Mouse (Mus musculus): ENCODE data around the gene Vps29.

DNA sequence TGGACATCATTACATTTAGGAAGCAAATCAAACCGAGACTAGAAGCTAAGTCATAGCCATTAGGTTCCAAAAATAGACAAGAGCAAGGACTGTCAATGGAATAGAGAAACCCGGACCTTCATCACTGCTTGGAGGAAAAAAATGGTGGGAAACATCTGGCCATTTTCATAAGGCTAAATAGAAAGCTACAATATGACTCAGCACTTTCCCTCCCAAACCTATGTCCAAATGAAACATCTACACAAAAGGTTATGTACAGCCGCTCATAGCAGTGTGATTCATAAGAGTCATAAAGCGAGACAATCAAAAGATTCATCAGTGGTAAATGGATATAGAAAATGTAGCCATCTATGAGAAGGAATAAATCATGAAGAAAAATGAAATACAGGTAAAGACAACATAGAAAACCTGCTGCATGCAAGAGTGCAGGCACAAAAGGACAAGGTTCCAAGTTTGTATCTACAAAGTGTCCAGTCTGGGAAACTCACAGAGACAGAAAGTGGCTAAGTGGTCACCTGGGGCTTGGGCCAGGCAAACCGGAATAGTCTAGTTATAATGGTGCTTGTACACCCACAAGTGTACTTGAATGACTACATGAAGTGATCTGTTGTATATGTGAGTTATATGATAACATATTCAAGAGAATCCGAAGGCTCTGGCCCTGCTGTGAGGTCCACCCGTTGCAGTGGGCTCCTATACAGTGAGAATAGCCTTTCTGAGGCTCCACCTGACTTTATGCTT is 17.4 kb upstream of the Vps29 start:
- TF ChIP-seq CTCF (IDR thresholded peaks at IDR 0.05; ENCODE audit: insufficient read depth, low read length) (no peak), POLR2A (IDR thresholded peaks at IDR 0.05; ENCODE audit: borderline replicate concordance, extremely low read depth, low read depth, low read length) (no peak)

All from lung, adult 2 months (tissue).